Mouse (Mus musculus): ENCODE measurements around the gene Defb28.

The Defb28 gene

DNA sequence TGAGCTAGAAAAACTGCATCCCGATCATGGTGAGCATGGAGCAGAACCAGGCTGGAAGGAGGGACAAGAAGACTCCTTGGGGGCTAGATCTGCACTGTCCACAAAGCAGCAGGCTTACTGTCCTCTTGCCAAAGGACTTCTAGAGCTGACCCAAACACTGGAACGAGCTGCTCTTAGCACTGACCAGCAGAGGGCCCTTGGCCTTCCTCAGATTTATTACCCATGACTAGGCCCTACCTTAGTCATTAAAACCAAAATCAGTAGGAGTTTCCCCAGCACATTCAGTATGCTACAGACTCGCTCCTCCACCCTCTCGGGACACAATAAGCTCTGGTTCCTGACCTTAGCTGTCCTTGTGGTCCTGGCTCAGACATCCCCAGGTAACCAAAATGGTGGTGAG is at the start of gene Defb28:
Gene Defb28, plus strand, starts transcription at position 275 of the 400 bp plus-strand sequence.
- no peak for DNase-seq

DNA sequence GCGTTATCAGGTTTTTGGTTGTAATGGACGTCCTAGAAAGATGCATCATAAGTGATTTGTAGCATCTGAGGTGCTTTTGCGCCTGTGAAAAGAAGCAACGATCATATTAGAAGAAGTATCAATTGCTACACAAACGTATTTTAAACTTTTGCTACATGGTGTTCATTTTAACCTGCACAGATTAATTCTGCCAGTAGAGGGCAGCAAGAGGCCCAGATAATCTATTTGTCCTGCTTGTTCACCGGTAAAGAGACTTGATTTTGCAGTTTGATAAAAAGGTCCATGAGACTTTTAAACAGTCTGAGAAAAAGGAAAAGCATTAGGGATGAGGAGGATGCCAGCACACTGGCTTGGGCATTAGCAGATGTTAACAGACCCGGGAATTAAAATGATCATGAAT is 47.1 kb upstream of the Defb28 start:
- peak; percentile 62 to 74 for DNase-seq

DNA sequence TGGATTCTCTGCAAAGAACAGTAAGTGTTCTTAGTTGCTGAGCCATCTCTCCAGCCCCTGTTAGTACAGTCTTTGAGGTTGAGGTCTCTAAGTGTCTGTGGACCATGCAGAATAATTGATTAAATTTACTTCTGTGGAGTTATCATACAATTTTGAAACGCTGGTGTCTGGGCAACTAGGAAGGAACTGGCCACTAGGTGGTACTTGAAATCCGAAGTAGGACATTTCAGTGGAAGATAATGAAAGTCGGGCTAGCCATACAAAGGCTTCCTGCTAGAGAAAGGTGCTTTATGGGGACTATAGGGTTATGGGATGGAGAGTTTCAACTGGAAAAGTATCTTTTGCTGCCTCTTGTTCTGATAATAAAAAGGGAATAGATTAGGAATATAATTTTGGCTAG is 45.6 kb upstream of the Defb28 start:
- DNase-seq = no peak

DNA sequence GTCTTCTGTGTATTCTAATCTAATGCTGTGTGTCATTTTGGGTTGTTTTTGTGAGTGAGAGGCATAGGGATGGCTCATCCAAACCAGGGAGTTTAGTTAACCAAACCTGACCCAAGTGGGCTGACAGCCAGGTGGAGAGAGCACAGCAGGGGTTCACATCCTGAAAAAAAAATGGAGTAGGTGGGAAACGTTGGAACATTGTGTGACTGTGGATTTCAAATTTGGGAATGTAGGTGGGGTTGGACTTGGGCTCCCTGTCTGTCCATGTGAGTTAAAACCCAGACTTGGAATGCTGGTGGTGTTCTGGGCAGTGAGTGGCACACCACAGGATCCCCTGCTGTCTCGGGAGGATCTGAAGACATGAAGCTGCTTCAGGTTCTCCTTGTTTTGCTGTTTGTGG is 41.3 kb upstream of the Defb28 start, which contains the start of gene Defb20:
Gene Defb20, plus strand, starts transcription at position 301 of the 400 bp plus-strand sequence.
- DNase-seq = no peak

DNA sequence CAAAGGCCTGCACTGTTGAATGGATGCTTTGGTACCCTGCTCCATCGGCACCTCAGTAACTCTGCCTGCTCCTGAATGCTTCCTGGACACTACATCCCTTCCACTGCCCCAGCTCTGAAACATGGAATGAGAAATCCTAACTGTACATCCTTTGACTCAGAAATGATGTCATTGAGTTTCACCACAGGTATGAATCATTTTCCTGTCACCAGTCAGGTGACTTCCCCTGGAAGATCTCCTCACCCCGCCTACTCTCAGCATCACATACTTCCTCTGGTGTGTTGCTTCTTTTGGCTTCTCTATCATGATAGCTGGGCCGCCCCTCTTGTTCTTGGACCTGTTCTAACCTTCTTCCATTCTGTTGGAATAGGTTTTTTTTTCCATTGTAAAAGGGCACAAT is 37.2 kb upstream of the Defb28 start:
- no peak for DNase-seq

DNA sequence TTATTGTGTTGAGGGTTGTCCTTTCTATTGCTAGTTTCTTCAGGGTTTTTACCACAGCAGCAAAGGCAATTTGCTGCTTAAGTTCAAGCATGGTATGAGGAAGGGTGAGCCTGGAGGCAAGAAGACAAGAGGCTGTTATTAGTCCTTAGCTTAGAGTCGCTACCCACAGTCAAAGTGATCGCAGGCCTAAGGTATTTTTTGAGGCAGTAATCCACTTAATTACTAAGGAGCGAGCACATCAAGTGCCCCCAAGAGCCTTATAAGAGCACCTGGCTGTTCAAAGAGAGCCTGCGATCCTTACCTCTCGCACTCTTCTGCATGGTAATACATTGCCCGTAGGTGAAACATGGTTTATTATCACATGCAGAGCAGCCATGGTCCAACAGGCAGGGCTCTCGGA is 36.3 kb upstream of the Defb28 start:
- no peak for DNase-seq

DNA sequence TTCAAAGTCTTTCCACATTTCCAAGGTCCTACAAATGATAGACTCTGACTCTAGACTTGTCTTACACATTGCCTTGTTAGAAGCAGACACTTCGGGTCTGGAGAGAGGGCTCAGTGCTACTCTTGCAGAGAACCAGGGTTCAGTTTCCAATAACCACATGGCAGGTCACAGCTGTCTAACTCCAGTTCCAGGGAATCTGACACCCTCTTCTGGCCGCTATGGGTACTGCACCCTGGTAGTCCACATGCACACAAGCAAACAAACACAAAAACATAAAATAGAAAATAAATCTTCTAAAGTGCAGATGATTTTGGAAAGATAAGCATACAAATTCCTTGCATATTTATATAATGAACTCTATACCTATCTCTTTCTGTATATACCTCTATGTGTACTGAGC is 31.0 kb upstream of the Defb28 start:
- DNase-seq = peak; percentile 13 to 23

DNA sequence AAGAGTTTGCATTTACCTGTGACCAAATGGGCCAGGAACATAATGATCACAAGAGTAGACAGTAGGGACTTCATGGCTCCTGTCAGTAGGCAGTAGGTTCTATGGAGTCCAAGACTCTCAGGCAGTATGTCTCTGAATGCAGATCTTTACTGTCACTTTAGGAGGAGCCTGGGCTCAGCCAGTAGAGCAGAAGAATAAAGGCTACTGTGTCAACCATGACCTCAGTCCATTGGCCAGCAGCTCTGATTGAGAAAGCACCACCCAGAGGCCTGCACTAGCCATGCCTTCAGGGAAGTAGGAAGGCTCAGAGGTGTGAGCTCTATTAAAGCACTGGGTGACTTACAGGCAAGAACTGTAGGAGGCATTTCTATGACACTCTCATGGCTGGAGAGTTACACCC is 28.0 kb upstream of the Defb28 start, which contains the start of gene Defb22:
Gene Defb22, minus strand, starts transcription at position 101 of the 400 bp plus-strand sequence.
- DNase-seq = no peak

DNA sequence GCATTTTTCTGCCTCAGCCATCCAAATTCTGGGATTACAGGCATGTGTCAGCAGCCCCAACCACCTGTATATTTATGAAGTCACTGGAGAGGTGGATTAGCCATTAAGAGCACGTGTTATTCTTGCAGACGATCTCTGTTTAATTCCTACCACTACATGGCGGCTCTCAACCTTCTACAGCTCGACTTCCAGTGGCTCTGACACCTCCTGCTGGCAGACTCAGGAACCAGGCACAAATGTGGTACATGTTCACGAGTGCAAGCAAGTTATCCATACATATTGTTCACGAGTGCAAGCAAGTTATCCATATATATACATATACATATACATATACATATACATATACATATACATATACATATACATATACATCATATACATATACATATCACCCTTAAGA is 24.9 kb upstream of the Defb28 start:
- no peak for DNase-seq

DNA sequence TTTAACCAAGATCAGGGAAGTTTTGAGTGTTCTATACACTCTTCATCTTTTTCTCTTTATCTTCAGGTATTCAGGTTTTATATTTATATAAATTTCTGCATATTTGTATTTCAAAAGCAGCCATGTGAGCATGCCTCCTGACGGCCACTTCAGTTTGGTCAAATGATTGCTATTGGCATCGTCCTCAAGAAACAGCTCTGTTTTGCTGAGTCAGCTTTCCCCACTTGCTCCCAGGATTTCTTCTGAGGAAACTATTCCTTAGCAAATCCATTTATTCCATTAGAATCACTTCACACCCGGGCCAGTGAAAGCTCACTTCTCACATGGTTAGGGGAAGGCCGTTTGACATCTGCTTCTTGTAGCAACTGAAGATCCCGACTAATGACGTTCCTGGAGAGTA is 20.0 kb upstream of the Defb28 start:
- no peak for DNase-seq

DNA sequence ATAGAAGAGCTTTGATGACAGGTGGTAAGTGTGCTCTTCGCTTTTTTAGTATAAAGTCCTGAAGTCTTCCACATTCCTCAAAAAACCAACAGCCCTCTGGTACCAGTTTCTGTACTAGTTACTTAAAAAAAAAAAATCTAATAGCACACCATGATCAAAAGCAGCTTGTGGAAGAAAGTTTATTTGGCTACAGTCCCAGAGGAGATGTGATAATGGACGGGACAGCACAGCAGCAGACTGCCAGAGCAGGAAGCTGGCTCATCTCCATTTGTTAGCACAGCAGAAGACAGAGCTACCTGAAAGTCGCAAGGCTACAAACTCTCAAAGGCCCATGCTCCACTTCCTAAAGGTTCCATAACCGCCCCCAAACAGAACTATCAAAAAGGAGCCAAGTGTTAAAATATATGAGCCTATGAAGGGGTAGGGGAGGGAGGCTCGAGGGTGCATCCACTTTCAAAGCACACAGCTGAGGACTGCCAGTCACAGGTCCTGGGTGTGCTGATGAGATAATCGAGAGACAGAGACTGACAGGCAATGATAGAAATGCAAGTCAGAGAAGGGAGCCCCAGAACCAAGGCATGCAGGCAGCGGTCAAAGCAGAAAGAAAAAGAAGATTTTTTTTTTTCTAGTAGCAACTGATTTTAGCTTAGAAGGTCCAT is 17.7 kb upstream of the Defb28 start:
- no peak for DNase-seq

DNA sequence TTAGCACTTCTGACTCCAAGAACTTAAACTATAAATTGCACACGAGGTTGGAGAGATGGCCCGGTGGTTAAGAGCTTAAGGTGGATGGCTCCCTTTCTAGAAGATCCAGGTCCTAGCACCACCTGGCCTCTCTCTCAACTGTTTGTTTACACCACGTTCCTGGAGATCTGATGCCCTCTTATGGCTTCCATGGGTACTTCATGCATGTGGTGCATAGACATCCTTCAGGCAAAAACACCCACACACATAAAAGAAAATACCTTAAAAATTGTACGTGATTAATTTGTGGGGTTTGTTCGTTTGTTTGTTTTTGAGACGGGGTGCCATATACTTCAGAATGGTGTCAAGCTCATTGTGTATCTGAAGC is 17.2 kb upstream of the Defb28 start:
- DNase-seq = no peak

DNA sequence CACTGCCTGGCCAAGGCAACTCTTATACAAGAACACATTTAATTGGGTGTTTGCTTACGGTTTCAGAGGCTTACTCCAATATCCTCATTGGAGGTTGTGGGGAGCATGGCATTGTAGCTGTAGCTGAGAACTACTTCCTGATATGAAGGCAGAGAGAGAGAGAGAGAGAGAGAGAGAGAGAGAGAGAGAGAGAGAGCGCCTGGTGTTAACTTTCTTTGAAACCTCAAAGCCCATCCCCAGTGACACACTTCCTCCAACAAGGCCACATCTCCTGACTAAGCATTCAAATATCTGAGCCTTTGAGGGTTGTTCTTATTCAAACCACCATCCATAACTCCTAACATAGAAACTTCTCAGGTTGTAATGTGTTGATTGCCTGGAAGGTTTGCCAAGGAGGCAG is 14.1 kb upstream of the Defb28 start:
- DNase-seq = no peak

DNA sequence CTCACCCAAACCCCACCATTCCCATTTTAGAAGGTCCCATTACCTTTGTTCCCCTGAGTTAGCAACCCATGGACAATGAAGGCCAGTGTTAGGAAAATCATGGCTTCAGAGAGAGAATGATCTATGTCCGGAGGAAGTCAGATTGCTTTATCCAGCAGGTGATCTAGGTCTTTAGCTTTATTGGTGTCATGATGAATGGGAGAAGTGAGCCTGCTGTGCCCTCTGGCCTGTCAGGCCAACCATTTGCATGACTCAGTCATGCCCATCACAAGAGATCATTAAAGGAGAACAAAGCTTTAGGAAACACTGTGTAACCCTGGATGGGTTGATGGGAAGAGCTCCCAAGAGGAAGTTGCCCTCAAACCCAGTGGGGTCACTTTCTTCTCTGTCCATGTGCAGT is 6.5 kb upstream of the Defb28 start, which contains the start of gene Defb26:
Gene Defb26, minus strand, starts transcription at position 101 of the 400 bp plus-strand sequence.
- DNase-seq = no peak

DNA sequence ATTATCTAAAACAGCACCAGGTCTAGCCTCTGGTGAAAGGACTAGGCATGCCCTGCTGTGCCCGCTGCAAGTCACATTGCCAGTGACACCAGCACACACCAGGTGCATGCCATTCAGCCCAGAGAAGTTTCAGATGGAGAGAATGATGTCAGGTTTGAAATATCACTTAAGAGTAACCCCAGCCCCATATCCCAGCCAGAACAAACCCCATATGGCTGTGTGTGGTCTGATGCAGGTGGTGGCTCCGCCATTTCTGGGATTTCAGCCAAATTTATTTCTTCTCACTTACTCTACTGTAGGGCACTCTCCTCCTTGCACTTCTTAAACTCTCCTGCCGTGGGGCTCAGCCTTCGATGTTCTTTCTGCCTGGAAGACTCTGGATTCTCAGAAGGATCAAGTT is 2.0 kb upstream of the Defb28 start:
- no peak for DNase-seq

DNA sequence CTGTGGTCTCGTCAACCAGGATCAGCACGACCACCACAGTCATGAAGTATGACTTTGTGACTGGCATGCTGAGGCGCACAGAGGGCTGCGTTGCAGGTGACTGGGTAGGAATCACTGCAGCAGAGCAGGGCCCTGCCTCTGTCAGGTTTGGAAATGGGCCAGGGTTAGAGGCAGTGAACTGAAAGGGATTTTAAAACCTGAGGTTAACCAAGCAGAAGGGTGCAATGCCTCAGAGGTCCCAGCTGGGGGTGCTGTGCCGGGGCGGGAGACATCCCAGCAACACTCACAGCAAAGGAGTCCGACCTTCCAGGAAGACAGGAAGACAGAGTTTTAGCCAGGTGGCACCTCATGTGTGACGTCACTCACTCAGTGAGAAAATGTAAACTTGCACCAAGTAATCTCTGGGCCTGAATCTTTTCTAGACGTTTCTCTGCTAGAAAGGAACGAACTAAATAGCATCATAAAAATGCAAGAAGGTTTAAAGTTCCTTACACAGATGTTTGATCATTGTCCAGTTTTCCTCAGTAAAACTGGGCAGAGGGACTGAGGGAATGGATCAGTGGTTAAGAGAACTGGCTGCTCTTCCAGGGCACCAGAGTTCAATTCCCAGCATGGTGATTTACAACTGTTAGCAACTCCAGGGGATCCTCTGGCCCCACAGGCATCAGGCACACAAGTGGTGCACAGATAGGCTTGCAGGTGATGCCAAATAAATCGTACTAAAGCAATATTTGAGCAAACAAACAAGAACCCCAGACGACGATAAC is 22.1 kb downstream of the Defb28 start, which contains the start of gene Defb29:
Gene Defb29, minus strand, starts transcription at position 155 of the 767 bp plus-strand sequence.
- DNase-seq = peak; percentile 16 to 29

DNA sequence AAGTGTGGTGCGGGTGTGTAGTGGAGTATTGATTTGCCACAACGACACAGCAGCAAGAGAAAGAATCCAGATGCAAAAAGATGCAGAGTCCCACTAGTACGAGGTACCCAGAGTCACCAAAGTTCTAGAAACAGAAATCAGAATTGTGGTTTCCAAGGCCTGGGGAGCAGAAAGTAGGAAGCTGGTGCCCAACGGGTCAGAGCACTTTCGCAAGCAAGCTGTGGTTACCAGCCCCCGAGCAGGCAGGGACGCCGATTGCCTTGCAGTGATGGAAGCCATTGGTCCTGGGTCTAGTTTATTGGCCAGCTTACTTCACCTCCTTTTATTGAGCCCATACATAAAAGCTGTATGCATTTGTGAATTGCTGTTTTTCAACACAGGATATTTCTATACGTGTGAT is 23.9 kb downstream of the Defb28 start:
- no peak for DNase-seq

DNA sequence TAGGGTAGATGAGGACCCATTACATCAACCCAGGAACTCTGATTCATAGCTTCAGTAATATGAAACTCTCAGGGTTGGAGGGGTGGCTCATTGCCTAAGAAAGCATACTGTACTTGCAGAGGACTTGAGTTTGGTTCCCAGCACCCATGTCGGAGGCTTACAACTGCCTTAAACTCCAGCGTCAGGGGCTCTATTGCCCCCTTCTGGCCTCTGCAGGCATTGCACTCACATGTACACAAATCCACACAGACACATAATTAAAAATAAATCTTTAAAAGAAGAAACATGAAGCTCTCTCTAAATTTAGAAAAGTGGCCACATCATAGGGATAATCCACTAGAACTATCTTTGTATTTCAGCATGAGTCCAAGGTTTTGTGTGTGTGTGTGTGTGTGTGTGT is 24.8 kb downstream of the Defb28 start:
- no peak for DNase-seq

DNA sequence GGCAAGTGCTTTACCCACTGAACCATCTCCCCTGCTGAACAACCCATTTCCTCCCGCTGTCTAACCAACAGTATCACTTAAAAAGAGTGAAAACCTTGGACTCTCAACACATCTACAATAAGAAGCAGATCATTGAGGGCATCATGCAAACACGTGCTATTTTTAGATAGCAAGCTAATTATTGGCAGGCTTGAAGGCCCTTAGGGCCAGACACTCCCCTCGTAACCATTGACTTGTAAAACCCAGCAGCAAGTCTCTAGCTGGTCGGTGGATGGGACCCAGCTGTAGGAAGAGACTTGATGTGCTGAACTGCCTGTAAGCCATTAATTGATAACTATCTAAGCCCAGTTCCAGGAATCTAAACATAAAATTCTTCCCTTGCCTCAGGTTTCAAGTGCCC is 25.4 kb downstream of the Defb28 start:
- no peak for DNase-seq

DNA sequence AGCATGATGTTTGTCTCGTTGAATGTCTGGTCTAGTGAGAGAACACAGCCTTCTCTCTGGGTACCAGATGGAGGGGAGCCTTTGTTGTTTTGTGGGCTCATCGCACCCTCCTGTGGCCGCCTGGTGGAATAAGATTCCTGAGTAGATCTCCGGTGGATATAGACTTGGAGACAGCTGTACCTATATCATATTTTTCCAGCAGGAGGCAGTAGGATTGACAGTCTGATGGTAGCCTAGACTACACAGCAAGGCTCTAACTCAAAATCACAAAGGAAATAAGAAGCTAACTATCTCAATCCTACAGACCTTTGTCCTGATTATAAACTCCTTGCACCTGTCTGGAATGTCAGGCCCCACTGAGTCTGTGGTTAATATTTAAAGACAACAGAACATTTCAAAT is 26.6 kb downstream of the Defb28 start:
- peak; percentile 76 to 77 for DNase-seq

DNA sequence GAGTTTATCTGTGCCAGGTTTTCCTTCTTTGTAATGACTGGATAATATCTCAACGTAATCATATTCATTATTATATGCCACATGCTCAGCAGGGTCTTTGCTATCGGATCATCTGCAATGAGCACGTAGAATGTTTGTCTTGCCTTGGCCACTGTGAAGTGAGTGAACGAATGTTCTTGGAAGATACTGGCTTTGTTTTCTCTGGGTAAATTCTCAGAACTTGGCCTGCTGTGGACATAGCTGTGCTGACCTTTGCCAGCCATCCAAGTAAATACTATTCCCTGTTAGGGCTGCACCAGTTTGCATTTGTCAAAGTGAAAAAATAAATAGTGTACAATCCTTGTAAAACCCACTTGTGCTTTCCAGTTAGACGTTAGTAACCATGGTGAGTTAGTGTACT is 30.1 kb downstream of the Defb28 start:
- DNase-seq = no peak

DNA sequence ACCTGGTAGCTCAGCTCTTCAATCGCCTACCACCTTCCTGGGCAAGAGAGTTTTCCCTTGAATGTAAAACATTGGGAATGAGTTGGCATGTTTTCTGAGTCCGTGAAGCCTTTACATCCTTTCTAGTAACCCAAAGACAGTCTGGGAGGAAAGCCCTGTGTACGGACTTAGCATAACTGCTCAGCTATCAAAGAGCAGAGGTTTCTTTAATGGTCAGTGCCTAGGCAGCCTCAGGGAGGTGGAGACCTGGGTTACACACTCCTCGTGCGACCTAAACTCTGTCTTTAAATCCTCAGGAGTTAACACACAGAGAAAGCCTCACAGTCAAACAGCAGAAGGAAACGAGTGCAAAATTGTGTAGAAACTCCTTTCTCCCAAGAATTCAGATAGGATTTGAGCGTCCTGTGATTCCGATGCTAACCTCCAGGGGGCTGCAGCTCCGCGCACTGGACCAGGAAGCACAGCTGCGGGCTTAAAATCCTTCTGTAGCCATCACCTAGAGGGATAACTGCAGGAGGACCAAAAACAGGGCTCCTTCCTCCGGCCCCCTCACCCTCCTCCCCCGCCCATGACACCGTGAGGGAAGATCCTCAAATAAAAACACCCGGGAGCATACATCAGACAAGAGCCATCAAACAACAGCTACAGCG is 35.8 kb downstream of the Defb28 start:
- DNase-seq = peak; percentile 75 to 81

DNA sequence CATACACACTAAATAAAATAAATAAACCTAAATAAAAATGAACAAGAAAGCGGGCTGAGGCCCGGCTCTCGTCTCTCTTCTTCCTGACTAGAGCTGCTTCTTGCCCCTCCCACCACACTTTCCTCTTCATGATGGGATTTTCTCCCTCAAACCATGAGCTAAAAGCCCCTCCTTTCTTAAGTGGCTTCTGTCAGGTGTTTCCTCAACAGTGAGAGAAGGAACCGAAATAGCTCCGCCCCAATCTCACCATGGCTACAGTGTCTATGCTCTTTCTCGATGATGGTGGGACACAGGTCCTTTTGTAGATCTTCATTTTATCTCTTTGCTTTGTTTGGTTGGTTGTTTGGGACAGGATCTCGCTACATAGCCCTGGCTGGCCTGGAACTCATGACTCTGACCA is 38.6 kb downstream of the Defb28 start:
- DNase-seq = no peak

DNA sequence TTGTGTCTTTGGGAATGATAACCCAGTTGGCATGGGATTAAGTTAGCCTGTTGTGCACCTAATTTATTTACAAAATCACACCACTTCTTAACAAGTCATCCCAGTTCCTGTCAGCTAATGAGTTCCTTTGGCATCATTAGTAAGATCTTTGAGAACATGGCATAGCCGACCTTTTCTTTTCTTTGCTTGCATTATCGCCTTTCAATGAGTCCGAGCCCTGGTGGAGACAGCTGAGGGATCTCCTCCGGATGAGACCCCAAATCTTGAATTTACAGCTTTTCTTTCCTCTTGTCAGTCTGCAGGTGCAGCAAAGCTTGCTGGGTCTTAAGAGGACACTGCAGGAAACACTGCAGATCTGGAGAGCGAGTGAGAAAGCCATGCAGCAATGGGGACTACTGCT is 51.0 kb downstream of the Defb28 start, which contains the start of gene Gm17416:
Gene Gm17416, plus strand, starts transcription at position 301 of the 400 bp plus-strand sequence.
- DNase-seq = no peak

Data from cerebellum, postnatal 10 days (tissue).